ENCODE assay signal across 8 mouse cellular contexts in genomic region chr17:43077540-43077939, GRCm38 (mm10).
DNase-seq lines count a peak whose midpoint lies in the region; ATAC-seq and TF ChIP-seq lines count a peak whose summit lies in the region.

No protein-coding gene starts in this region.

- H3K27ac ChIP-seq in forebrain, embryonic 14.5 days (ENCODE audit: low read depth, low read length), result no peak overlapping the region
- peak overlapping the region; percentile 93 for H3K27ac ChIP-seq in olfactory bulb, adult 2 months (ENCODE audit: insufficient read depth, low read depth, low read length)

- peak; percentile 44 for DNase-seq in kidney, adult 11 months
- no peak for DNase-seq in kidney, adult 18-20 months
- DNase-seq in forebrain, embryonic 14.5 days (ENCODE audit: low spot score), result no peak
- peak; percentile 20 for DNase-seq in kidney, postnatal 10 days
- no peak for DNase-seq in adrenal gland, postnatal 10 days
- DNase-seq in ovary, postnatal 36 days (ENCODE audit: low spot score), result no peak
- DNase-seq in urinary bladder, postnatal 4 days (ENCODE audit: low spot score in 2 of 2), result no peak

- H3K36me3 ChIP-seq in forebrain, embryonic 14.5 days (ENCODE audit: control insufficient read depth, insufficient read depth, low read length), result no peaks in the 10 kb centered on the region

- no peaks in the 10 kb centered on the region for H3K9me3 ChIP-seq in forebrain, embryonic 14.5 days (replicated peaks; ENCODE audit: control insufficient read depth, low read length)

- peaks cover 2% of the 10 kb centered on the region for H3K4me1 ChIP-seq in forebrain, embryonic 14.5 days (ENCODE audit: control insufficient read depth, insufficient read depth, low read length)
- peaks cover 13% of the 10 kb centered on the region for H3K4me1 ChIP-seq in olfactory bulb, adult 2 months (ENCODE audit: control insufficient read depth, insufficient read depth, low read length)

- no peak for TF ChIP-seq CTCF in olfactory bulb, adult 2 months (IDR thresholded peaks at IDR 0.05; ENCODE audit: insufficient read depth, low read depth, low read length)

- no peaks in the 10 kb centered on the region for H3K27me3 ChIP-seq in forebrain, embryonic 14.5 days (replicated peaks; ENCODE audit: control insufficient read depth, insufficient read depth, low read length)

- H3K4me3 ChIP-seq in forebrain, embryonic 14.5 days (ENCODE audit: low read depth, low read length), result no peak overlapping the region
- H3K4me3 ChIP-seq in olfactory bulb, adult 2 months (ENCODE audit: insufficient read depth, low read depth, low read length), result no peak overlapping the region

- peak; percentile 18; the same call in 1 of the 2 replicates for ATAC-seq in forebrain, embryonic 14.5 days

- WGBS in forebrain, embryonic 14.5 days, result 52% methylated on average over 4 of the region's 4 CpGs
- WGBS in olfactory bulb, adult 2 months, result 24% methylated on average over 4 of the region's 4 CpGs

- no peak overlapping the region for H3K9ac ChIP-seq in forebrain, embryonic 14.5 days (ENCODE audit: low read length)

- peak overlapping the region; percentile 1; the same call in 1 of the 2 replicates for H3K4me2 ChIP-seq in forebrain, embryonic 14.5 days (ENCODE audit: low read length)

- TF ChIP-seq POLR2A in olfactory bulb, adult 2 months (IDR thresholded peaks at IDR 0.05; ENCODE audit: insufficient read depth, low read depth, low read length), result no peak

Comparison
In these comparisons a context has a peak if more than half of its experiments do, and no peak if none do; other contexts are left out.
1. DNase-seq: peak in kidney, adult 11 months (single experiment) and kidney, postnatal 10 days (single experiment); none in kidney, adult 18-20 months (single experiment), forebrain, embryonic 14.5 days (single experiment), adrenal gland, postnatal 10 days (single experiment), ovary, postnatal 36 days (single experiment) and urinary bladder, postnatal 4 days (0 of 2).